Mouse (Mus musculus) frontal cortex, postnatal 10 days (tissue): ENCODE measurements around the gene Gpr35.

Experiments used
- DNase-seq, 2 experiments: peaks; one replicate each; pipeline ENCODE4 v3.0.0; 2022; ENCODE audit warnings: low spot score in 2 of 2, mixed read lengths in 1 of 2

Gpr35 gene

GRCm38 (mm10) chr1:92933611-92934010 lies 17.1 kb upstream of the Gpr35 start:
- DNase-seq: no peak

GRCm38 (mm10) chr1:92934182-92934827 lies 16.4 kb upstream of the Gpr35 start, which contains the start of gene Capn10:
TSS of gene Capn10 (plus strand) at chr1:92934376.
- DNase-seq: peak; percentile 91 to 93

- peak in 1 of 2 experiments; percentile 23 for DNase-seq
Observed at GRCm38 (mm10) chr1:92935054-92935962, 15.4 kb upstream of the Gpr35 start.

GRCm38 (mm10) chr1:92935977-92936376 lies 14.7 kb upstream of the Gpr35 start:
- no peak for DNase-seq

GRCm38 (mm10) chr1:92936467-92936866 lies 14.2 kb upstream of the Gpr35 start:
- DNase-seq: no peak

GRCm38 (mm10) chr1:92937797-92938196 lies 12.9 kb upstream of the Gpr35 start:
- DNase-seq: no peak

- DNase-seq: no peak
Observed at GRCm38 (mm10) chr1:92939746-92940145, 10.9 kb upstream of the Gpr35 start.

GRCm38 (mm10) chr1:92943219-92943989 lies 7.3 kb upstream of the Gpr35 start:
- DNase-seq: no peak

- DNase-seq: peak in 1 of 2 experiments; percentile 2
Observed at GRCm38 (mm10) chr1:92947966-92948365, 2.7 kb upstream of the Gpr35 start.

- peak in 1 of 2 experiments; percentile 4 for DNase-seq
Observed at GRCm38 (mm10) chr1:92949426-92949825, 1.2 kb upstream of the Gpr35 start.

GRCm38 (mm10) chr1:92953641-92954040 lies 3.0 kb downstream of the Gpr35 start:
- DNase-seq: no peak

- DNase-seq: peak; percentile 36 to 70
Observed at GRCm38 (mm10) chr1:92956571-92957335, 6.1 kb downstream of the Gpr35 start.

- DNase-seq: peak in 1 of 2 experiments; percentile 0
Observed at GRCm38 (mm10) chr1:92958999-92959398, 8.3 kb downstream of the Gpr35 start.

- peak in 1 of 2 experiments; percentile 2 for DNase-seq
Observed at GRCm38 (mm10) chr1:92970791-92971190, 20.1 kb downstream of the Gpr35 start.

GRCm38 (mm10) chr1:92971879-92972795 lies 21.5 kb downstream of the Gpr35 start:
- DNase-seq: no peak

GRCm38 (mm10) chr1:92972854-92973253 lies 22.2 kb downstream of the Gpr35 start:
- DNase-seq: peak in 1 of 2 experiments; percentile 26

- DNase-seq: no peak
Observed at GRCm38 (mm10) chr1:92976141-92976566, 25.5 kb downstream of the Gpr35 start.

- DNase-seq: no peak
Observed at GRCm38 (mm10) chr1:92978645-92979044, 28.0 kb downstream of the Gpr35 start.

GRCm38 (mm10) chr1:92979073-92979602 lies 28.5 kb downstream of the Gpr35 start:
- DNase-seq: no peak
